Mouse (Mus musculus) E14TG2a.4 (cell line): ENCODE measurements around the gene Coq10a.

ENCODE experiments used
- CTCF ChIP-seq: conservative IDR thresholded peaks from 2 replicates; pipeline ENCODE4 v1.5.1; 2014; ENCODE audit warnings: low read length
- NANOG ChIP-seq: IDR thresholded peaks from 2 replicates; pipeline ENCODE4 v1.6.1; 2014; ENCODE audit warnings: borderline replicate concordance, low read length, mixed read lengths

DNA sequence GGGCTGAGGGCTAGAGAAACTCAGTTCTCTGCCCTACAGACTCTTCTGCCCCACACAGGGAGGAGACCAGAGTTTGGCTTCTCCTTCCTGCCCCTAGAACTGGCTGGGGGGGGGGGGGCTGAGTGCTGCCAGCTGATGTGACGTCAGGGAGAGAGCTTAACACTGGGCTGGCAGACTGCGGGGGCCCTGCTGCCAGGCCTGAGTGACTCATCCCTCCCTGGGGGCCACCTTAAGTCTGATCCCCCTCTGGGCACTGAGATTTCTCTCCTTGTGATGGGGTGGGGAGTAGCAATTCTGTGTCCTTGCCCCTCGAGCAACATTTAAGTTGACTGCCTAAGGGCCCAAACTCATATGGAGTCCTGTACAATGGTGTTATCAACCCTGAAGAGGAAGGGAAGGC is 9.7 kb upstream of the Coq10a start:
- no peak for TF ChIP-seq CTCF
- no peak for TF ChIP-seq NANOG
